In genomic region chr1:78193465-78193991, GRCm38 (mm10) we compare ENCODE assay signal across 10 mouse cellular contexts. TPM values are rescaled to one million over a fixed set of nuclear protein-coding genes. Genes with fewer than 3 reads are reported as not detected.
DNase-seq lines count a peak whose midpoint lies in the region; ATAC-seq and TF ChIP-seq lines count a peak whose summit lies in the region.
"Had no signal": no experiment of that assay in that cellular context is flagged by ENCODE, and none has a peak within 500 bp of the region (broad histone marks: within the 10 kb centered on the region; RNA-seq: fewer than 3 reads in every experiment).

No protein-coding gene starts in this region.

- no peak for TF ChIP-seq CTCF in lung, postnatal 0 days (IDR thresholded peaks at IDR 0.05)

- no peak overlapping the region for H3K9ac ChIP-seq in forebrain, embryonic 11.5 days (ENCODE audit: low read length)
- no peak overlapping the region for H3K9ac ChIP-seq in forebrain, embryonic 16.5 days (replicated peaks; ENCODE audit: low read depth, low read length)
- H3K9ac ChIP-seq in lung, postnatal 0 days (replicated peaks; ENCODE audit: low read depth) = no peak overlapping the region
- H3K9ac ChIP-seq in limb, embryonic 13.5 days = no peak overlapping the region
- no peak overlapping the region; the same call in 1 of the 2 replicates for H3K9ac ChIP-seq in neural tube, embryonic 14.5 days (replicated peaks; ENCODE audit: low read depth, low read length)
- H3K9ac ChIP-seq: heart, embryonic 15.5 days had no signal

- no peak overlapping the region for H3K4me2 ChIP-seq in forebrain, embryonic 11.5 days (ENCODE audit: low read depth, low read length, severe bottlenecking)
- no peak overlapping the region for H3K4me2 ChIP-seq in forebrain, embryonic 16.5 days (ENCODE audit: low read length)
- H3K4me2 ChIP-seq in lung, postnatal 0 days (replicated peaks; ENCODE audit: low read depth, low read length) = peak overlapping the region; percentile 17; the same call in 1 of the 2 replicates
- peak overlapping the region; percentile 27 for H3K4me2 ChIP-seq in limb, embryonic 13.5 days (replicated peaks)
- peak overlapping the region; percentile 32 for H3K4me2 ChIP-seq in neural tube, embryonic 14.5 days (ENCODE audit: low read depth, low read length)
- H3K4me2 ChIP-seq: heart, embryonic 15.5 days had no signal

- H3K9me3 ChIP-seq in forebrain, embryonic 11.5 days (ENCODE audit: control insufficient read depth, low read length) = no peaks in the 10 kb centered on the region
- no peaks in the 10 kb centered on the region for H3K9me3 ChIP-seq in forebrain, embryonic 16.5 days (ENCODE audit: control insufficient read depth, low read length)
- no peaks in the 10 kb centered on the region for H3K9me3 ChIP-seq in lung, postnatal 0 days (ENCODE audit: low read length)
- H3K9me3 ChIP-seq in limb, embryonic 13.5 days = no peaks in the 10 kb centered on the region
- H3K9me3 ChIP-seq in neural tube, embryonic 14.5 days (ENCODE audit: control insufficient read depth, low read length) = no peaks in the 10 kb centered on the region
- H3K9me3 ChIP-seq: heart, embryonic 15.5 days had no signal

- no peaks in the 10 kb centered on the region for H3K36me3 ChIP-seq in forebrain, embryonic 11.5 days (ENCODE audit: control insufficient read depth, insufficient read depth, low read length)
- H3K36me3 ChIP-seq in forebrain, embryonic 16.5 days (ENCODE audit: control insufficient read depth, insufficient read depth) = no peaks in the 10 kb centered on the region
- no peaks in the 10 kb centered on the region for H3K36me3 ChIP-seq in lung, postnatal 0 days (ENCODE audit: insufficient read depth, low read length)
- H3K36me3 ChIP-seq in limb, embryonic 13.5 days = no peaks in the 10 kb centered on the region
- no peaks in the 10 kb centered on the region for H3K36me3 ChIP-seq in neural tube, embryonic 14.5 days (ENCODE audit: control insufficient read depth, insufficient read depth, low read length)
- H3K36me3 ChIP-seq: heart, embryonic 15.5 days had no signal

- TF ChIP-seq EP300 in lung, postnatal 0 days (IDR thresholded peaks at IDR 0.05) = no peak

- peak; percentile 55 for DNase-seq in forebrain, embryonic 11.5 days (ENCODE audit: low spot score)
- no peak for DNase-seq in lung, postnatal 0 days (ENCODE audit: low spot score)
- DNase-seq in lung, postnatal 4 days = no peak
- DNase-seq in B cell, adult 2 months = no peak
- no peak for DNase-seq in spleen, postnatal 10 days (ENCODE audit: low spot score in 2 of 2)
- DNase-seq: lung, adult 2 months had no signal

- peaks cover 24% of the 10 kb centered on the region for H3K4me1 ChIP-seq in forebrain, embryonic 11.5 days (replicated peaks; ENCODE audit: control insufficient read depth, insufficient read depth, low read length)
- peaks cover 23% of the 10 kb centered on the region for H3K4me1 ChIP-seq in forebrain, embryonic 16.5 days (replicated peaks; ENCODE audit: control insufficient read depth, insufficient read depth, low read length)
- H3K4me1 ChIP-seq in lung, postnatal 0 days (ENCODE audit: insufficient read depth, low read depth, low read length) = peaks cover 8% of the 10 kb centered on the region; the same call in 1 of the 2 replicates
- peaks cover 32% of the 10 kb centered on the region for H3K4me1 ChIP-seq in limb, embryonic 13.5 days
- H3K4me1 ChIP-seq in neural tube, embryonic 14.5 days (ENCODE audit: control insufficient read depth, insufficient read depth, low read length) = peaks cover 6% of the 10 kb centered on the region; the same call in 1 of the 2 replicates

- H3K27me3 ChIP-seq in forebrain, embryonic 11.5 days (ENCODE audit: control insufficient read depth, insufficient read depth, low read length) = peaks cover 86% of the 10 kb centered on the region
- peaks cover 93% of the 10 kb centered on the region for H3K27me3 ChIP-seq in forebrain, embryonic 16.5 days (replicated peaks; ENCODE audit: control insufficient read depth, insufficient read depth, low read length)
- peaks cover 90% of the 10 kb centered on the region for H3K27me3 ChIP-seq in lung, postnatal 0 days (replicated peaks; ENCODE audit: insufficient read depth, low read length)
- H3K27me3 ChIP-seq in limb, embryonic 13.5 days = peaks cover 97% of the 10 kb centered on the region
- peaks cover 20% of the 10 kb centered on the region for H3K27me3 ChIP-seq in neural tube, embryonic 14.5 days (ENCODE audit: control insufficient read depth, insufficient read depth, low read length)

- WGBS in forebrain, embryonic 11.5 days = 2% methylated on average over 20 of the region's 20 CpGs
- 2% methylated on average over 20 of the region's 20 CpGs for WGBS in forebrain, embryonic 16.5 days
- 4% methylated on average over 19 of the region's 20 CpGs for WGBS in lung, postnatal 0 days
- 1% methylated on average over 20 of the region's 20 CpGs for WGBS in limb, embryonic 13.5 days
- WGBS in neural tube, embryonic 14.5 days = 2% methylated on average over 20 of the region's 20 CpGs

- peak overlapping the region; percentile 4; the same call in 1 of the 2 replicates for H3K4me3 ChIP-seq in forebrain, embryonic 11.5 days (ENCODE audit: low read depth, low read length)
- no peak overlapping the region for H3K4me3 ChIP-seq in forebrain, embryonic 16.5 days (replicated peaks; ENCODE audit: low read length)
- peak overlapping the region; percentile 17; the same call in 1 of the 2 replicates for H3K4me3 ChIP-seq in lung, postnatal 0 days (ENCODE audit: low read depth, low read length)
- H3K4me3 ChIP-seq in limb, embryonic 13.5 days = no peak overlapping the region
- peak overlapping the region; percentile 31 for H3K4me3 ChIP-seq in neural tube, embryonic 14.5 days (ENCODE audit: low read depth, low read length)
- H3K4me3 ChIP-seq: heart, embryonic 15.5 days had no signal

- no peak for ATAC-seq in forebrain, embryonic 11.5 days (replicated peaks; ENCODE audit: low FRiP score)
- ATAC-seq in forebrain, embryonic 16.5 days = no peak
- no peak for ATAC-seq in lung, postnatal 0 days
- no peak for ATAC-seq in limb, embryonic 13.5 days (ENCODE audit: low FRiP score, low read depth)
- ATAC-seq in neural tube, embryonic 14.5 days (ENCODE audit: low read depth) = no peak

- H3K27ac ChIP-seq in forebrain, embryonic 11.5 days (ENCODE audit: low read depth, low read length) = no peak overlapping the region
- no peak overlapping the region for H3K27ac ChIP-seq in forebrain, embryonic 16.5 days (ENCODE audit: low read length)
- H3K27ac ChIP-seq in lung, postnatal 0 days (ENCODE audit: low read length) = no peak overlapping the region
- H3K27ac ChIP-seq in limb, embryonic 13.5 days = no peak overlapping the region
- no peak overlapping the region; the same call in 1 of the 2 replicates for H3K27ac ChIP-seq in neural tube, embryonic 14.5 days (ENCODE audit: low read depth, low read length)
- H3K27ac ChIP-seq: heart, embryonic 15.5 days had no signal

RNA-seq across cellular contexts. Expression of gene Pax3, which starts 3.4 kb away (rescaled TPM):
- polyA plus RNA-seq in forebrain, embryonic 11.5 days (2014; fragmentation: Nextera tagmentation; extraction: Ambion mirVana) = 4.4 and 4.7 TPM in 2 replicates
- polyA plus RNA-seq in forebrain, embryonic 16.5 days (2015; fragmentation: Nextera tagmentation; extraction: Ambion mirVana) = 0.22 TPM in 1 of 2 replicates, not detected in the other
- not detected in 2 replicates for polyA plus RNA-seq in lung, postnatal 0 days (2015; fragmentation: Nextera tagmentation; extraction: Ambion mirVana)
- polyA plus RNA-seq in limb, embryonic 13.5 days (2015; fragmentation: Nextera tagmentation; extraction: Ambion mirVana) = 0.95 and 1.1 TPM in 2 replicates
- 4.6 and 6.3 TPM in 2 replicates for polyA plus RNA-seq in neural tube, embryonic 14.5 days (2014; fragmentation: Nextera tagmentation; extraction: Ambion mirVana)
- polyA plus RNA-seq: lung, adult 2 months had no signal

Comparison
In these comparisons a context has a peak if more than half of its experiments do, and no peak if none do; other contexts are left out.
1. H3K4me3 ChIP-seq: peak in forebrain, embryonic 11.5 days (single experiment), lung, postnatal 0 days (single experiment) and neural tube, embryonic 14.5 days (single experiment); none in forebrain, embryonic 16.5 days (single experiment) and limb, embryonic 13.5 days (single experiment).
2. H3K4me2 ChIP-seq: peak in lung, postnatal 0 days (single experiment), limb, embryonic 13.5 days (single experiment) and neural tube, embryonic 14.5 days (single experiment); none in forebrain, embryonic 11.5 days (single experiment) and forebrain, embryonic 16.5 days (single experiment).